Mouse (Mus musculus) myocyte (in vitro differentiated cells): ENCODE data around the gene Pon3.

Source experiments
- POLR2A ChIP-seq: IDR thresholded peaks from one replicate; pipeline ENCODE4 v1.6.1; 2011; ENCODE audit warnings: low read depth, mild to moderate bottlenecking, control low read depth, moderate library complexity; ENCODE audit not compliant: insufficient read length
- POLR2AphosphoS2 ChIP-seq: IDR thresholded peaks from one replicate; pipeline ENCODE4 v1.6.1; 2011; ENCODE audit warnings: low read depth, control low read depth; ENCODE audit not compliant: insufficient read length
- USF1 ChIP-seq: IDR thresholded peaks from one replicate; pipeline ENCODE4 v1.6.1; 2011; ENCODE audit warnings: low read depth, mild to moderate bottlenecking, control low read depth, moderate library complexity

DNA sequence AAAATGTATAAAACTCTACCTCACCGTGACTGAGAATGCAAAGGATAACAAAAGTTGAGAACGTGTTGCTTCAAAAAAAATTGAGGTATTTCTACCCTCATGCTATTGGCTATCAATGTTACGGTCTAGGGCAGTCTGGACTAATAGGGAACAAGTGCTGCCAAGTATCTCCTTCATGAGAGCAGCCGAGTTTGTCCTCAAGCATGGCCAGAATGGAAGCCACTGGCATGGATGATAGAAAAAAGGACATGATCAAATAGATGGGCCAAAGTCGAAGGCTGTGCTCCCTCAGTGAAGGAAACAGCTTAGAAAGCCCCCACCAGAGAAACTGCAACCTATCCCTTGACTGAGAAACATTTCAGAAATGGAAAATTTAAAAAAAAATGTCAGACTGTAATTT lies 68.0 kb downstream of the Pon3 start:
- no peak for TF ChIP-seq POLR2A
- no peak for TF ChIP-seq POLR2AphosphoS2
- TF ChIP-seq USF1: no peak
